Mouse (Mus musculus) hindbrain, embryonic 10.5 days (tissue): Measurements from ENCODE around the gene Gm21985. TPM values are rescaled to one million over a fixed set of nuclear protein-coding genes. Genes with fewer than 3 reads are reported as not detected.
"Not testable (repeated sequence)": the region's sequence is repeated elsewhere in the genome, so short reads cannot be mapped to it uniquely, and the experiment has no call there.

Experiments used
- DNase-seq: peaks from one replicate; pipeline ENCODE4 v3.0.0-alpha.2; 2017; ENCODE audit warnings: low spot score
- H3K27ac ChIP-seq: fragments of 300-500 bp; sonication (generic); 2 replicates; pipeline ENCODE4 v1.5.1; 2016; ENCODE audit warnings: mild to moderate bottlenecking, moderate library complexity
- H3K27me3 ChIP-seq: fragments of 300-500 bp; sonication (generic); 2 replicates; pipeline ENCODE4 v1.6.1; 2016; ENCODE audit warnings: mild to moderate bottlenecking; ENCODE audit not compliant: poor library complexity, insufficient read depth, severe bottlenecking
- H3K36me3 ChIP-seq: fragments of 300-500 bp; sonication (generic); 2 replicates; pipeline ENCODE4 v1.6.1; 2016; ENCODE audit warnings: mild to moderate bottlenecking, moderate library complexity
- H3K4me1 ChIP-seq: fragments of 300-500 bp; sonication (generic); replicated peaks from 2 replicates; pipeline ENCODE4 v1.6.1; 2016; ENCODE audit warnings: mild to moderate bottlenecking
- H3K4me3 ChIP-seq: fragments of 300-500 bp; sonication (generic); 2 replicates; pipeline ENCODE4 v1.5.1; 2016; ENCODE audit warnings: mild to moderate bottlenecking, moderate library complexity
- H3K9me3 ChIP-seq: fragments of 300-500 bp; sonication (generic); 2 replicates; pipeline ENCODE4 v1.6.1; 2016; ENCODE audit warnings: mild to moderate bottlenecking, moderate library complexity
- WGBS: fragments of 180-500 bp; shearing (Covaris S2); methylation state at CpG from one replicate; pipeline ENCODE4 v1.1.7; 2016; 5-methylcytosine and 5-hydroxymethylcytosine counted together
- polyA plus RNA-seq: library from polyadenylated mRNA; unstranded; fragments of >200 nt; fragmentation: Nextera tagmentation; extraction: Ambion mirVana; gene quantifications from 2 replicates; pipeline ENCODE4 v1.2.1, GENCODE M21; 2016

Gene Gm21985
- polyA plus RNA-seq, 1 experiment from 2014 or later, result not detected

- Histone ChIP-seq H3K4me1 (no peaks in the 10 kb centered on the region), H3K36me3 (no peaks in the 10 kb centered on the region), H3K9me3 (no peaks in the 10 kb centered on the region), H3K27ac (no peak overlapping the region), H3K4me3 (no peak overlapping the region), H3K27me3 (no peaks in the 10 kb centered on the region)
- no peak for DNase-seq
These were observed 179.4 kb downstream of the Gm21985 start for GRCm38 (mm10) chr2:112445511-112445910.

- H3K4me3 ChIP-seq, H3K4me1 ChIP-seq, H3K9me3 ChIP-seq, H3K27me3 ChIP-seq, H3K36me3 ChIP-seq, H3K27ac ChIP-seq, DNase-seq: not testable (repeated sequence)
- WGBS, result 76% methylated on average over 4 of the region's 4 CpGs
These were observed 181.9 kb downstream of the Gm21985 start for GRCm38 (mm10) chr2:112448046-112448445.

- H3K4me1 ChIP-seq, result no peaks in the 10 kb centered on the region
- no peak overlapping the region for H3K27ac ChIP-seq
- H3K36me3 ChIP-seq, result no peaks in the 10 kb centered on the region
- H3K4me3 ChIP-seq, result no peak overlapping the region
- no peaks in the 10 kb centered on the region for H3K9me3 ChIP-seq
- H3K27me3 ChIP-seq, result no peaks in the 10 kb centered on the region
- DNase-seq, result no peak
These were observed 182.5 kb downstream of the Gm21985 start for GRCm38 (mm10) chr2:112448510-112449059.

- WGBS, result 39% methylated on average over 4 of the region's 4 CpGs
- Histone ChIP-seq H3K27me3 (no peaks in the 10 kb centered on the region), H3K9me3 (no peaks in the 10 kb centered on the region), H3K36me3 (no peaks in the 10 kb centered on the region), H3K4me3 (no peak overlapping the region), H3K4me1 (peaks cover 4% of the 10 kb centered on the region), H3K27ac (no peak overlapping the region)
- DNase-seq, result no peak
These were observed 183.6 kb downstream of the Gm21985 start for GRCm38 (mm10) chr2:112449597-112450296.

- not testable (repeated sequence) for H3K27me3 ChIP-seq, H3K36me3 ChIP-seq, DNase-seq, H3K9me3 ChIP-seq, H3K27ac ChIP-seq, H3K4me3 ChIP-seq
- peaks cover 15% of the 10 kb centered on the region for H3K4me1 ChIP-seq
These were observed 186.4 kb downstream of the Gm21985 start for GRCm38 (mm10) chr2:112452513-112452912.

DNA sequence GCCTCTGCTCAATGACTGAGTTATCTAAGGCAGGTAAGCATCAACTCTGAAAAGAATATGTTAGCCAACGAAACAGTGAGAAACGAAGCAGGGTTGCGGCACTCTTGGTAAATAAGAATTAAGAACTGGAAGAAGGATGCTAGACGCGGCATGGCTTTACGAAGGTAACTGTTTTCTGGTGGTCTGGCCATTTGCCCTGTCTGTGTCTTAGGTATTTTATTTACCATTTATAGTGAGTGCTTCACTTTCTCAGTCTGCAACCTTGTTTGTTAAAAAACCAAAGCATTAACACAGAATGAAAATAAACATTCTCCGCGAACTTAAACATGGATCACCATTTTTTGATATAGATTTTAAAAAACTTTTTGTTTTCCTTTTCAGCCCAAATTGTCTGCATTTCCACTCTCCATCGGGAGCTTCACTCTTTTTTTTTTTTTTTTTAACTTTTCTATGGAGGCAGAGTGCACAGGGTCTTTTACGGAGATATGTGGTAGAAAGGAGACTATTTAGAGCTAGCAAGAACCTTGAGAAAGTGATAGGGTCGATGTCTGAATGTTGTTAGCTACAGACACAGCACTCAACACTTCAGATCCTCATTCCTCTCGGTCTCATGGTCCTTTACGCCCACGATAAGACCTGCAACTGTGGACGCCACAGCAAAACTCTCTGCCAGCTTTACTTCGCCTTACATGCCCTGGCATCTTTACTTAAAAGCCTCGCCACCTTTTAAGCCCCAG, 188.2 kb downstream of the Gm21985 start:
- Histone ChIP-seq H3K9me3 (no peaks in the 10 kb centered on the region), H3K27ac (peak overlapping the region; percentile 91), H3K4me1 (peaks cover 15% of the 10 kb centered on the region), H3K4me3 (peak overlapping the region; percentile 90), H3K27me3 (no peaks in the 10 kb centered on the region), H3K36me3 (peaks cover 5% of the 10 kb centered on the region)
- DNase-seq, result no peak
- WGBS, result 29% methylated on average over 17 of the region's 17 CpGs

GRCm38 (mm10) chr2:112454862-112455564, 188.9 kb downstream of the Gm21985 start, which contains the start of gene Emc7:
Gene Emc7, plus strand, starts transcription at chr2:112454997.
- WGBS, result under 1% methylated on average over 49 of the region's 49 CpGs
- Histone ChIP-seq H3K27ac (peak within 1 kb of the TSS; percentile 91), H3K4me1 (peaks cover 15% of the 10 kb centered on the region), H3K27me3 (no peaks in the 10 kb centered on the region), H3K4me3 (peak within 1 kb of the TSS; percentile 90), H3K9me3 (no peaks in the 10 kb centered on the region; the same call in 1 of the 2 replicates), H3K36me3 (peaks cover 12% of the 10 kb centered on the region)
- DNase-seq, result peak; percentile 96

Other genes with a start within 250 kb of the Gm21985 start
- gene Olfr1311, start 241.9 kb upstream of the Gm21985 start, polyA plus RNA-seq, result not detected in 2 replicates
- not detected in 2 replicates for gene Olfr1312, start 216.1 kb upstream of the Gm21985 start, polyA plus RNA-seq
- gene Olfr1313, start 188.5 kb upstream of the Gm21985 start, polyA plus RNA-seq, result not detected in 2 replicates
- gene Olfr1314, start 169.5 kb upstream of the Gm21985 start, polyA plus RNA-seq, result not detected in 2 replicates
- gene Olfr1315-ps1, start 150.9 kb upstream of the Gm21985 start, polyA plus RNA-seq, result not detected in 2 replicates
- gene Olfr1316, start 131.3 kb upstream of the Gm21985 start, polyA plus RNA-seq, result not detected in 2 replicates
- gene Olfr1317, start 126.0 kb upstream of the Gm21985 start, polyA plus RNA-seq, result not detected in 2 replicates
- not detected in 2 replicates for gene Olfr1318, start 112.1 kb upstream of the Gm21985 start, polyA plus RNA-seq
- 13.3 and 14.8 TPM in 2 replicates for gene Lpcat4, start 26.8 kb upstream of the Gm21985 start, polyA plus RNA-seq
- not detected in 2 replicates for gene Nutm1, start 7.0 kb upstream of the Gm21985 start, polyA plus RNA-seq
- 178 and 208 TPM in 2 replicates for gene Nop10, start 4.4 kb upstream of the Gm21985 start, polyA plus RNA-seq
- gene Slc12a6, start 489 bp upstream of the Gm21985 start, polyA plus RNA-seq, result 8.7 and 11.2 TPM in 2 replicates
- gene Emc4, start 101.7 kb downstream of the Gm21985 start, polyA plus RNA-seq, result 119 and 140 TPM in 2 replicates
- gene Katnbl1, start 112.9 kb downstream of the Gm21985 start, polyA plus RNA-seq, result 37.7 and 42.1 TPM in 2 replicates
- 12.0 and 12.3 TPM in 2 replicates for gene Emc7, start 188.7 kb downstream of the Gm21985 start, polyA plus RNA-seq
- not detected in 2 replicates for gene Chrm5, start 214.5 kb downstream of the Gm21985 start, polyA plus RNA-seq
- gene Aven, start 226.7 kb downstream of the Gm21985 start, polyA plus RNA-seq, result 6.3 and 7.4 TPM in 2 replicates